Mouse (Mus musculus) forebrain, embryonic 14.5 days (tissue): Measurements from ENCODE around the gene Grasp. TPM values are rescaled to one million over a fixed set of nuclear protein-coding genes. Genes with fewer than 3 reads are reported as not detected.
A peak's percentile ranks its signal among the peaks of the same experiment; 100 is the strongest.

Source experiments
- ATAC-seq: fragments of 200-750 bp; cut with Nextera tagmentation; 2 replicates; pipeline ENCODE4 v1.8.0; 2017; ENCODE audit warnings: mild to moderate bottlenecking, moderate library complexity
- DNase-seq: peaks from one replicate; pipeline ENCODE4 v3.0.0-alpha.2; 2015; ENCODE audit warnings: low spot score
- H3K27ac ChIP-seq: fragments of 300-500 bp; sonication (generic); 2 replicates; pipeline ENCODE4 v1.5.1; 2014; ENCODE audit warnings: low read depth, mild to moderate bottlenecking, control low read depth, low read length, moderate library complexity
- H3K27me3 ChIP-seq: fragments of 300-500 bp; sonication (generic); replicated peaks from 2 replicates; pipeline ENCODE4 v1.6.1; 2014; ENCODE audit warnings: low read length, control low read depth, mixed read lengths; ENCODE audit not compliant: control insufficient read depth, insufficient read depth
- H3K36me3 ChIP-seq: fragments of 300-500 bp; sonication (generic); 2 replicates; pipeline ENCODE4 v1.6.1; 2014; ENCODE audit warnings: low read length, control low read depth; ENCODE audit not compliant: control insufficient read depth, insufficient read depth
- H3K4me1 ChIP-seq: fragments of 300-500 bp; sonication (generic); 2 replicates; pipeline ENCODE4 v1.6.1; 2014; ENCODE audit warnings: antibody characterized with exemption, low read length, control low read depth; ENCODE audit not compliant: control insufficient read depth, insufficient read depth
- H3K4me2 ChIP-seq: fragments of 300-500 bp; sonication (generic); 2 replicates; pipeline ENCODE4 v1.6.1; 2014; ENCODE audit warnings: mild to moderate bottlenecking, control low read depth, low read length
- H3K4me3 ChIP-seq: fragments of 300-500 bp; sonication (generic); 2 replicates; pipeline ENCODE4 v1.5.1; 2014; ENCODE audit warnings: low read depth, low read length, control low read depth
- H3K9ac ChIP-seq: fragments of 300-500 bp; sonication (generic); 2 replicates; pipeline ENCODE4 v1.6.1; 2014; ENCODE audit warnings: mild to moderate bottlenecking, low read length, control low read depth, moderate library complexity
- H3K9me3 ChIP-seq: fragments of 300-500 bp; sonication (generic); replicated peaks from 2 replicates; pipeline ENCODE4 v1.6.1; 2016; ENCODE audit warnings: low read length, control low read depth, mixed read lengths; ENCODE audit not compliant: control insufficient read depth
- WGBS: fragments of 180-500 bp; shearing (Covaris S2); extraction: QIAGEN DNeasy Blood & Tissue Kit; methylation state at CpG from one replicate; pipeline ENCODE4 v1.1.7; 2014; 5-methylcytosine and 5-hydroxymethylcytosine counted together
- polyA plus RNA-seq: library from polyadenylated mRNA; unstranded; fragments of >200 nt; fragmentation: Nextera tagmentation; extraction: Ambion mirVana; gene quantifications from 2 replicates; pipeline ENCODE4 v1.2.1, GENCODE M21; 2014

Gene Grasp
- polyA plus RNA-seq, 1 experiment from 2014 or later, result 0.93 TPM

- ATAC-seq, result peak; percentile 77
- WGBS, result 1% methylated on average over 46 of the region's 57 CpGs
- peak overlapping the region; percentile 82 for H3K4me2 ChIP-seq
- H3K4me1 ChIP-seq, result peaks cover 6% of the 10 kb centered on the region
- peak overlapping the region; percentile 43 for H3K4me3 ChIP-seq
- peak overlapping the region; percentile 55 for H3K9ac ChIP-seq
- H3K9me3 ChIP-seq, result no peaks in the 10 kb centered on the region
- peaks cover 6% of the 10 kb centered on the region; the same call in 1 of the 2 replicates for H3K36me3 ChIP-seq
- H3K27ac ChIP-seq, result no peak overlapping the region
- DNase-seq, result peak; percentile 75
- peaks cover 16% of the 10 kb centered on the region; the same call in 1 of the 2 replicates for H3K27me3 ChIP-seq
These were observed 42.4 kb downstream of the Grasp start for GRCm38 (mm10) chr15:101266132-101266963.

DNA sequence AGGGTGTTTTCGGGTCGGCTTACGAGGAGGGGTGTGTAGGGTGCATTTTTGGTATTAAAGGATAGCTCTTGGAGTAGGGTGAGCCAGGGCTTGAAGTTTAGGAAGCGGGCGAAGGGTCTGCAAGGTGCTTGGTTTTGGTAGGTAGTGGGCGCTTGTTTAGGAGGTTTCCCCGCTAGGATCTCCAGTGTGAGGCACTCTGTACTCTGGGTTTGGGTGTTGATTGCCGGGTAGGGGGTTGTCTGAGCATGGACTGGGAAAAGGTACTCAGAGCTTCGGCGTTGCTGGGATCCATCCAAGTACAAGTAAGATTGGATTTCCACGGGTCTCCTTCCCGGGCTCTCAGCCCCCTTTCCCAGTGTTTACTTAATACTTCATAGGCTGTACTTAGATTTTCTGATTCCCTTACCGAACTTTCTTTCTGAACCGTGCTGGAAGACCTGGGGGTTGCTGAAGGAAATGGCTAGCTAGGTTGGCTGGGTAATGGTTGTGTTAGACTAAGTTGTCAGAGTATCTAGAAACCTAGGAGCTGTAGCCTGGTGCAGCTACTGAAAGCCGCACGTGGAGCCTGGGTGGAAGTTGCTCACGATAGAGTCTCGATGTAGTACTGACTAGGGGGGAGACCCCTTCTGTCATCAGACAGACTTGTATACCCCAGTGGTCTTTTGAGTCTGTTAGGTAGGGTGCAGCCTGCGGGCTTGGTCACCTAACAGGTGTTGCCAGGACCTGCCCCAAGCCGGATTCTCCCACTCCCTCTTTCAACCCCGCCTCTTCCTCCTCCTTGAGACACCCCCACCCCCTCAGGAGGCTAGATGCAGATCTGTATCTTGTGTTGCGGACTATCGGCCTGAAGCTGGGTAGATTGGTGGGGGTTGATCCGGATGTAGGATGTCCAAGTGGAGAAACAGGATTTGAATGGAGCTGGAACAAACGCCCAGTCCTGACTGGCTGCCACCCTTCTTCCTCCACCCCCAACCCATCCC, 43.4 kb downstream of the Grasp start:
- no peaks in the 10 kb centered on the region for H3K9me3 ChIP-seq
- H3K36me3 ChIP-seq, result peaks cover 11% of the 10 kb centered on the region
- H3K9ac ChIP-seq, result peak overlapping the region; percentile 55; the same call in 1 of the 2 replicates
- no peak overlapping the region for H3K27ac ChIP-seq
- peak overlapping the region; percentile 82 for H3K4me2 ChIP-seq
- 7% methylated on average over 25 of the region's 25 CpGs for WGBS
- ATAC-seq (peak; percentile 24; the same call in 1 of the 2 replicates), DNase-seq (no peak)
- H3K4me1 ChIP-seq, result peaks cover 6% of the 10 kb centered on the region
- H3K4me3 ChIP-seq, result peak overlapping the region; percentile 43
- peaks cover 16% of the 10 kb centered on the region; the same call in 1 of the 2 replicates for H3K27me3 ChIP-seq

DNA sequence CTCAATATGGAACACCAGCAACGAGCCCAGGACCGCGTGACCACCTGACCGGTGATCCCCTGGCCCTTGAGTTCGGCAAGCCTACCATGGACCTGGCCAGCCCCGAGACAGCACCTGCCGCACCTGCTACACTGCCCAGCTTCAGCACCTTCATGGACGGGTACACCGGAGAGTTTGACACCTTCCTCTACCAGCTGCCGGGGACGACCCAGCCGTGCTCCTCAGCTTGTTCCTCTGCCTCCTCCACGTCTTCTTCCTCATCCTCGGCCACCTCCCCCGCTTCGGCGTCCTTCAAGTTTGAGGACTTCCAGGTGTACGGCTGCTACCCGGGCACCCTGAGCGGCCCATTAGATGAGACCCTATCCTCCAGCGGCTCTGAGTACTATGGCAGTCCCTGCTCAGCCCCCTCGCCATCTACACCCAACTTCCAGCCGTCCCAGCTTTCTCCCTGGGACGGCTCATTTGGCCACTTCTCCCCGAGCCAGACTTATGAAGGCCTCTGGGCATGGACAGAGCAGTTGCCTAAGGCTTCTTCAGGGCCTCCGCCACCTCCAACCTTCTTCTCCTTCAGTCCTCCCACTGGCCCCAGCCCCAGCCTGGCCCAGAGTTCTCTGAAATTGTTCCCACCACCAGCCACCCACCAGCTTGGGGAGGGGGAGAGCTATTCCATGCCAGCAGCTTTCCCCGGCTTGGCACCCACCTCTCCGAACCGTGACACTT, 46.3 kb downstream of the Grasp start:
- ATAC-seq, result no peak
- DNase-seq, result no peak
- WGBS, result 92% methylated on average over 29 of the region's 29 CpGs
- Histone ChIP-seq H3K27me3 (peaks cover 16% of the 10 kb centered on the region; the same call in 1 of the 2 replicates), H3K36me3 (peaks cover 25% of the 10 kb centered on the region), H3K4me1 (peaks cover 6% of the 10 kb centered on the region), H3K27ac (no peak overlapping the region), H3K9me3 (no peaks in the 10 kb centered on the region), H3K4me3 (no peak overlapping the region), H3K9ac (no peak overlapping the region), H3K4me2 (no peak overlapping the region)

GRCm38 (mm10) chr15:101271107-101271506, 47.1 kb downstream of the Grasp start:
- H3K4me2 ChIP-seq, result no peak overlapping the region
- peaks cover 25% of the 10 kb centered on the region for H3K36me3 ChIP-seq
- 88% methylated on average over 3 of the region's 3 CpGs for WGBS
- H3K27ac ChIP-seq, result no peak overlapping the region
- ATAC-seq (no peak), DNase-seq (no peak)
- H3K4me3 ChIP-seq, result no peak overlapping the region
- peaks cover 9% of the 10 kb centered on the region; the same call in 1 of the 2 replicates for H3K27me3 ChIP-seq
- H3K9me3 ChIP-seq, result no peaks in the 10 kb centered on the region
- H3K4me1 ChIP-seq, result peaks cover under 1% of the 10 kb centered on the region; the same call in 1 of the 2 replicates
- H3K9ac ChIP-seq, result no peak overlapping the region

DNA sequence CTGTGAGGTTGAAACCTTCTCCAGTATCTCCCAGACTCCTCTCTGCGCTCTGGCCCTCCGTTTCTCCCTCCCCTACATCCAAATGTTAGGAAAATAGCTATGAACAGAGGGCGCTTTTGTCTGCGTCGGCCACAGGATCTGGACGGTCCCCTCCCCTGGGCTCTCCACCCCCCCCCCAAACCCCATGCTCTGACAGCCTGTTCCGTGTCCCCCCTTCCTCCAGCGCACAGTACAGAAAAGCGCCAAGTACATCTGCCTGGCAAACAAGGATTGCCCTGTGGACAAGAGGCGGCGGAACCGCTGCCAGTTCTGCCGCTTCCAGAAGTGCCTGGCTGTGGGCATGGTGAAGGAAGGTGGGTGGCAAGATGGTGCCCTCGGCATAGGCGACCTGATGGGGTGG, 47.5 kb downstream of the Grasp start:
- H3K4me2 ChIP-seq, result no peak overlapping the region
- WGBS, result 89% methylated on average over 15 of the region's 15 CpGs
- no peaks in the 10 kb centered on the region for H3K4me1 ChIP-seq
- DNase-seq (no peak), ATAC-seq (no peak)
- H3K9ac ChIP-seq, result no peak overlapping the region
- H3K27ac ChIP-seq, result no peak overlapping the region
- peaks cover 25% of the 10 kb centered on the region for H3K36me3 ChIP-seq
- H3K4me3 ChIP-seq, result no peak overlapping the region
- no peaks in the 10 kb centered on the region for H3K9me3 ChIP-seq
- peaks cover 6% of the 10 kb centered on the region; the same call in 1 of the 2 replicates for H3K27me3 ChIP-seq

DNA sequence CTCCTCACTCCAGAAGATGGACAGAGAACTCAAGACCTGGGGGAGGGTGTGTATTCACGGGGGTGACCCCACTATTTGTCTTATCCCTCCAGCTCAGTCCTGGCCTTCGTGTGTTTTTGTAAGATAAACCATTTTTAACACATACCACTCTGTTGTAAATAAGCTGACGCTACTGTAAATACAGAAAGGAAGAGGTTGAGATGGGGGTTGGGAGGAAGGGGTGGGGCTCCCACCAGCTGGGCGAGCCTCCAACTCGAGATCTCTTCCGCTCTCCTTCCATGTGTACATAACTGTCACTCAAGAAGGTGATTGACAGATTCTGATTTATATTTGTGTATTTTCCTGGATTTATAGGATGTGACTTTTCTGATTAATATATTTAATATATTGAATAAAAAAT, 50.4 kb downstream of the Grasp start:
- H3K4me1 ChIP-seq, result no peaks in the 10 kb centered on the region
- H3K27ac ChIP-seq, result no peak overlapping the region
- H3K9ac ChIP-seq, result no peak overlapping the region
- H3K36me3 ChIP-seq, result peaks cover 25% of the 10 kb centered on the region
- DNase-seq (no peak), ATAC-seq (no peak)
- H3K4me2 ChIP-seq, result no peak overlapping the region
- no peak overlapping the region for H3K4me3 ChIP-seq
- 82% methylated on average over 6 of the region's 6 CpGs for WGBS
- H3K27me3 ChIP-seq, result no peaks in the 10 kb centered on the region
- H3K9me3 ChIP-seq, result no peaks in the 10 kb centered on the region

DNA sequence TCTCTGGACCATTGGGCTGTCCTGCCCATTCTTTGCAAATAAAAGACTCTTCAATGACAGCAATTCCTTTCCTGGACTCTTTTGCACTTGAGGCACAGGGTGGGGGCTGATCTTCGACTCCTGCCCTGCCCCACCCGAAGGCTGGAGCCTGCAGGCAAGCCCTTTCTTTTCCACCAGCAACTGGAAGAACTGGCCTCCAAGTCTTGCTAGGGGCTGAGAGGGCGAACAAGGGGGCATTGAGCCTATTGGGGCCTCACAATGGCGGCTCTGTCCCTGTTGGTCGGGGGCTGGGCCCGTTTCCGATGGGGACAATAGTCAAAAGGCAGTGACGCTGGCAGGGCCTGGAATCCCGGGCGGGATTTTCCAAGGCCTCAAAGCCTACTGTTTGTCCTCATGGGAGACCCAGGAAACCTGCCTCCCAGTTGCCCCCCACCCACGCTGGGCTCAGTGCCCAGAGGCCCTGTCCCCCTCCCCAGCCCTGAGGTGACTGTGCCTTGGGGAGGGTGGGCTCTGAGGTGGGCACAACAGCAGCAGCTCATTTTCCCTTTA, 53.4 kb downstream of the Grasp start:
- Histone ChIP-seq H3K9me3 (no peaks in the 10 kb centered on the region), H3K27me3 (no peaks in the 10 kb centered on the region), H3K36me3 (peaks cover 13% of the 10 kb centered on the region), H3K4me3 (no peak overlapping the region), H3K4me2 (no peak overlapping the region), H3K9ac (no peak overlapping the region), H3K4me1 (no peaks in the 10 kb centered on the region), H3K27ac (no peak overlapping the region)
- 4% methylated on average over 11 of the region's 11 CpGs for WGBS
- ATAC-seq, result 0 out of 2 replicates have a peak, but pooled peaks have one; percentile 48
- DNase-seq, result peak; percentile 36

DNA sequence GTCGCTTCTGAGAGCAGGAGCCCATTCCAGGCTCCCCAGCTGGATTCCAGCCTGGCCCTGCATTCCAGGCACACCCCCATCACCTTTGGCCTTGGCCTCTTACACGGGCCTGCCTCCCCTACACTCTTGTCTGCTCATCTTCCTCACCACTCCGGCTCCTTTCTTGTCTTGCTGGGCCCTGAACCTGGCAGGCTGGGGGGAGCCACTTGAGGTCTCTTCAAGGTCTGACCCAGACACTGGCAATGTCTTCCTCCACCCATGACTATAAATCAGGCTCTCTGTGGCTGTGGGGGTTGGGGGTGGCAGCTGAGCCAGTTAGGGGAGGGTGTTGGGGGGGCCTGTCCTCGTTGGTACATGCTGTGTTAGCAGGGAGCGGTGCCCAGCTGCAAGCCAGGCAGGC, 54.6 kb downstream of the Grasp start:
- ATAC-seq (no peak), DNase-seq (no peak)
- Histone ChIP-seq H3K36me3 (0 out of 2 replicates have a peak, but pooled peaks cover 5% of the 10 kb centered on the region), H3K9me3 (no peaks in the 10 kb centered on the region), H3K4me2 (no peak overlapping the region), H3K27me3 (no peaks in the 10 kb centered on the region), H3K27ac (no peak overlapping the region), H3K4me1 (no peaks in the 10 kb centered on the region), H3K9ac (no peak overlapping the region), H3K4me3 (no peak overlapping the region)
- WGBS, result 65% methylated on average over 5 of the region's 5 CpGs
